Mouse (Mus musculus) MN1 (cell line): ENCODE results near the gene Zfp771.

ENCODE experiments used
- DNase-seq: peaks from one replicate; pipeline ENCODE4 v3.0.0-alpha.2; 2016; ENCODE audit warnings: low spot score

Gene Zfp771

DNA sequence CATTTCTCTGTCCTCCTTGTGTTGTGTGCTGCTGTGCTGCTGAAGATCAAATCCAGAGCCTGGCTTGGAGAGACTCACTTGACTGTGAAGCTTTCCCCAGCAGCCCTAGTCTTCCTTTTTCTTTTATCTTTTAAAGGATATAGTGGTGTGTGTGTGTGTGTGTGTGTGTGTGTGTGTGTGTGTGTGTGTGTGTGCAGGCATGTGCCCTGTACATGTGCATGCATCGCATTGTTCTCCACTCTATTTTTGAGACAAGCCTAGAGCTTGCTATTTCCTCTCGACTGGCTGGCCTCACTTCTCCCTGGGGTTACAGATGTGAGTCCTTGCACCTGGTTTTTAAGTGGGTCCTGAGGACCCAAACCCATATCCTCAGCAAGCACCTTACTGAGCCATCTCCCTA, 38.1 kb downstream of the Zfp771 start:
- no peak for DNase-seq

DNA sequence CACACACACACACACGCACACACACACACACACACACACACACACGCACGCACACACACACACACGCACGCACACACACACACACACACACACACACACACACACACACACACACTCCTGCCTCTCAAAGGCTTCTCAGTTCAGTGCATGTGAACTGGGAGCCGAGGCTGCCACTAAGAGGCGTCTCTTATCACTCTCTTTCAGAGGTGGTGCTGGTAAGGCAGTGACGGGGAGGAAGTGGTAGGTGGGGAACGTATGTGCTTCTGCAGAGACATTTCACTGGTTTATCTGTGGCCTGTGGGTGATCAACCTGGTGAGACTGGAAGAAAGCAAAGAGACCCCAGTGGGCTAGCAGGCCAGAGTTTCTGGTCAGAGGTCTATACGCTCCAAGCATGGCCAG, 41.1 kb downstream of the Zfp771 start:
- DNase-seq = no peak

DNA sequence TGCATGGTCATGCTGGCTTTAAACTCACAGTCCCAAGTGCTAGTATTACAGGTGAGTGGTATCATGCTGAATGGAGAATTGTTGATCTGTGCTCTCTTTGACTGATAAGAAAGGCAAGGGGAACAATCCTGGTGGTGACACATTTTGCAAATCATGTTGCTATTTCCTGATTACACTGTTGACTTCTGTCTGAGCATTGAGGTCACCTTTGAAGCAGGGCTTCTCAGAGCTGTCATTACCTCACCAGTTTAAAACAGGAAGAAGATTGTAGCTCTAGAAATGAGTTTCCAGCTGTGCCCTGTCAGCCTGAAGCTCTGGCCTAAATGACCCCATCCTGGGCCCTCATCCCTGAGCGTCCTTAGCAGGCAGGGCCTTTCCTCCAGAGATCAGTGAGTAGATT, 43.9 kb downstream of the Zfp771 start:
- DNase-seq = no peak

DNA sequence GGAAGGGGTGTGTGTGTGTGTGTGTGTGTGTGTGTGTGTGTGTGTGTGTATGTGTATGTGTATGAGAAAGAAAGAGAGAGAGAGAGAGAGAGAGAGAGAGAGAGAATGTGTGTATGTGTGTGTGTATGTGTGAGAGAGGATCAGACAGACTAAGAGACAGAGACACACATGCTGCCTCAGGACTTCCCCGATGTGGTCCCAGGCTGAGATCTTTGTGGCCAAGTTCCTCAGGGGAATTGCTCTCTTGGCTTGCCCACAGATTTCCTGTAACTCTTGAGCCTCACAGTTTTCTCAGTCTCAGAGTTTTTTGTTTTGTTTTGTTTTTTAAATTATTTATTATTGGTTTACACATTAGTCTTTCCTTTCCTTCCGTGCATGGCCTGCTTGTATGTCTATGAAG, 45.2 kb downstream of the Zfp771 start:
- no peak for DNase-seq

DNA sequence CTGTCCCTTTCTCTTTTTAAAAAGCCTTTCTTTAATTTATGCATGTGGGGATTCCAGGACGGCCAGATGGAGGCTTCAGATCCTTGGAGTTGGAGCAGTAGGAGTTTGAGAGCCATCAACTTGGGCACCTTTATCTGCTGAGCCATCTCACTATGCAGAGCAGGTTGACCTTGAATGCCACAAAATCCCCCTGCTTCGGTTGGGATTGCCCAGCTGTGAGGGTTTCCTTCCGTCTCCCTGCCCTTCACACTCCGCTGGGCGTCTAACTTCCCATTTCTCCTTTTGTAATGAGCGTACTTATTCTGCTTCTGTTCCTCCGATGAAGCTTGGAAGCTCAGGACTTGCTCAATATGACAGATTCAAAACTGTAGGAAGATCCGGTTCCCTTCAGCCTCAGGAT, 46.1 kb downstream of the Zfp771 start:
- DNase-seq = no peak

DNA sequence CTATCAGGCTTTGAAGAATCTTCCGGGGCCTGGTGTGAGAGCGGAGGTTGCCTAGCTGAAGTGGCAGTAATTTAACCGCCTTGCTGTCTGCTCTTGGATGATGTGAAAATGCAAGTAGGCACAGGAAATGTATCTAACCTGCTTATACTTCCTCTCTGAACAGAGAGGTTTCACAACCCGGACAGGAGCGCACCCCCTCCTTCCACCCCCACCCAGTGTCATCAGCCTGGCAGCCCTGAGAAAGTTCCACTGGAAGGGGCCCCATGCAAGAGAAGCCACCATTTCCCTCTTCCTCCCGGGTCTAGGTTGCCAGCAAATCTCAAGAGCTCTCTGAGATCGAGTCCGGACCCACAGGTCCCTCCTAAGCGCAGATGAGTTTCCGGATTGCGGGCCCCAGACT, 52.0 kb downstream of the Zfp771 start, which contains the start of gene Itgal:
Gene Itgal (plus strand): TSS at position 163 of the 400 bp plus-strand sequence.
- DNase-seq = no peak

DNA sequence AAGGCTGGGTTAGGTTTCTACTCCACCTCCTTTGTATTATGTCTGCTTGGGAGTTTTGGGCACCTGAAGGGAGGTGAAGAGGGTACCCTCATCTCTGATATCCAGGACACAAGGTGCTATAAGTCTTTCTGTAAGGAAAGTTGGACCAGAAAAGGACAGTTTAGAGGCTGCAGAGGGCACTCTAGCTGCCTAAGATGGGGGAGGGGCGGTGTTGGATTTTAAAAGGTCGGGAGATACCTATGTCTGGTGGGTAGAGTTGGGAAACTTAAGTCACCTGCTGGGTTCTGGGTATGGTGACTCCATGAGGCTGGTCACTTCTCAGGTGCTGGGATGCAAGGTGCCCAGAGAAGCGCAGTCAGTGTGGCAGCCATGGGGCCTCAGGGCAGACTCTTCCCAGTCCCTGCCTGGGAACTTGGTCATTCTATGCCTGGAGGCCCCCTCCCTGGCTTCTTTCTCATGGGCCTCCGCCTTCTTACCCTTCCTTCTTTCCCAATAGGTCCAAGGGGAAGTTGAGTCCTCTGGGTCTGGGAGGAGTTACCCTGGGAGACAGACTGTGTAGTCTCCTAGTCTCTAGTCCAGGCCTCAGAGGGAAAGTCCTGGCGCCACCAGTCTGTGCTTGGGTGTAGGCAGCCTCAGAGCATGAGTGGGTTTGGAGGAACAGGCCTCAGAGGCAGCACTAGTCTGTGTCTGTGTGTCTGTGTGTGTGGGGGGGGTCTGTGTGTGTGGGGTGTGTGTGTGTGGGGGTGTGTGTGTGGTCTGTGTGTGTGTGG, 52.9 kb downstream of the Zfp771 start:
- no peak for DNase-seq

DNA sequence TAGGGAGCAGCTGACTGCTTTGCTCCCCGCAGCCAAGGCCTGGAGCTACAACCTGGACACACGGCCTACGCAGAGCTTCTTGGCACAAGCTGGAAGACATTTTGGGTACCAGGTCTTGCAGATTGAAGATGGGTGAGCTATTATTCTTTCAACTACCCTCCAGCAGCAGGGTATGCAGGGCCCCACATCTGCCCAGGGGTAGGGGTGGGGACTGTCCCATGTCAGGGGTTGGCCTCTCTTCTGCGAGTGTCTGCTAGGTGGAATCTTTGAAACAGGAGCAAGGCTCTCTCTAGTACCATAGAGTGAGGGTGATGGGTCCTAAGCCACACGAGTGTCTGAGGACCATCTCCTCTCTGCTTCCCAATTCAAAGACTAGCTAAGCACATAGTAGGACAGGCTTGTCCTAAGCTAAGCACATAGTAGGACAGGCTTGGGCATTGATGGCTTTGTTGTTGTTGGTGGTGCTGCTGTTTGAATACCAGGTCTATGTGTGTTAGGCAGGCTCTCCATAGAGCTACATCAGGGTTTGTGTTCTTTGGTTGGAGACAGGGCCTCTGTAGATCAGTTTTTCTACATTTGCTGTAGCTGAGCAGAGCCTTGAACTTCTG, 53.6 kb downstream of the Zfp771 start:
- no peak for DNase-seq
